Mouse (Mus musculus) liver, adult 2 months (tissue): ENCODE results near the gene Colgalt2. TPM values are rescaled to one million over a fixed set of nuclear protein-coding genes. Genes with fewer than 3 reads are reported as not detected.
A peak's percentile ranks its signal among the peaks of the same experiment; 100 is the strongest.
"Not testable (repeated sequence)": the region's sequence is repeated elsewhere in the genome, so short reads cannot be mapped to it uniquely, and the experiment has no call there.

Experiments used
- DNase-seq: peaks from one replicate; pipeline ENCODE4 v3.0.0-alpha.2; 2011; ENCODE audit warnings: low read depth, low spot score; ENCODE audit errors: extremely low read depth
- H3K27ac ChIP-seq: fragments of 200-500 bp; replicated peaks from 2 replicates; pipeline ENCODE4 v1.5.1; 2012; ENCODE audit warnings: low read depth, mild to moderate bottlenecking, control low read depth, inconsistent platforms, low read length; ENCODE audit not compliant: insufficient read depth
- H3K27me3 ChIP-seq: fragments of 200-500 bp; 2 replicates; pipeline ENCODE4 v1.6.1; 2012; ENCODE audit warnings: mild to moderate bottlenecking, moderate library complexity, low read length, inconsistent platforms; ENCODE audit not compliant: control insufficient read depth, insufficient read depth
- H3K36me3 ChIP-seq: fragments of 200-500 bp; 2 replicates; pipeline ENCODE4 v1.6.1; 2012; ENCODE audit warnings: low read length, inconsistent platforms; ENCODE audit not compliant: control insufficient read depth, insufficient read depth
- H3K4me1 ChIP-seq: fragments of 200-500 bp; 2 replicates; pipeline ENCODE4 v1.6.1; 2011; ENCODE audit warnings: low read length; ENCODE audit not compliant: control insufficient read depth, insufficient read depth
- H3K4me3 ChIP-seq: fragments of 200-500 bp; 2 replicates; pipeline ENCODE4 v1.5.1; 2011; ENCODE audit warnings: low read depth, mild to moderate bottlenecking, control low read depth, low read length, moderate library complexity; ENCODE audit not compliant: insufficient read depth
- H3K79me2 ChIP-seq: fragments of 200-500 bp; 2 replicates; pipeline ENCODE4 v1.6.1; 2012; ENCODE audit warnings: inconsistent platforms, mild to moderate bottlenecking, low read length, moderate library complexity; ENCODE audit not compliant: control insufficient read depth, insufficient read depth
- H3K9ac ChIP-seq: fragments of 200-500 bp; 2 replicates; pipeline ENCODE4 v1.6.1; 2012; ENCODE audit warnings: low read depth, mild to moderate bottlenecking, control low read depth, inconsistent platforms, low read length
- CTCF ChIP-seq: fragments of 200-500 bp; IDR thresholded peaks from 2 replicates; pipeline ENCODE4 v1.5.1; 2011; ENCODE audit warnings: low read depth, low read length, control low read depth
- POLR2A ChIP-seq: fragments of 200-500 bp; IDR thresholded peaks from 2 replicates; pipeline ENCODE4 v1.6.1; 2011; ENCODE audit warnings: low read length, control low read depth; ENCODE audit not compliant: insufficient read depth; ENCODE audit errors: extremely low read depth
- WGBS: fragments of 180-500 bp; shearing (Covaris S2); methylation state at CpG from one replicate; pipeline ENCODE4 v1.1.7; 2018; 5-methylcytosine and 5-hydroxymethylcytosine counted together
- polyA plus RNA-seq: library from polyadenylated mRNA; depleted of rRNA; stranded (reverse); fragments of >200 nt; gene quantifications from 2 replicates; pipeline ENCODE4 v1.2.3, GENCODE M21; 2012
- total RNA-seq: library from RNA; depleted of rRNA; stranded (reverse); fragments of >200 nt; gene quantifications from 2 replicates; pipeline ENCODE4 v1.2.3, GENCODE M21; 2014

Colgalt2 gene
- total and polyA plus RNA-seq, 2 experiments, result 0.35 to 1.6 TPM

GRCm38 (mm10) chr1:152423052-152423451 lies 23.4 kb downstream of the Colgalt2 start:
- Histone ChIP-seq H3K36me3 (no peaks in the 10 kb centered on the region), H3K9ac (no peak overlapping the region), H3K4me3 (no peak overlapping the region), H3K27me3 (no peaks in the 10 kb centered on the region), H3K4me1 (no peaks in the 10 kb centered on the region), H3K79me2 (no peaks in the 10 kb centered on the region), H3K27ac (no peak overlapping the region)
- 93% methylated on average over 3 of the region's 3 CpGs for WGBS
- no peak for DNase-seq
- TF ChIP-seq CTCF, result no peak
- no peak for TF ChIP-seq POLR2A

- H3K4me3 ChIP-seq, result no peak overlapping the region
- TF ChIP-seq CTCF (no peak), POLR2A (no peak)
- WGBS, result 77% methylated on average over 12 of the region's 12 CpGs
- no peaks in the 10 kb centered on the region for H3K79me2 ChIP-seq
- H3K27me3 ChIP-seq, result no peaks in the 10 kb centered on the region; the same call in 1 of the 2 replicates
- no peak overlapping the region for H3K27ac ChIP-seq
- H3K9ac ChIP-seq, result no peak overlapping the region
- no peaks in the 10 kb centered on the region for H3K36me3 ChIP-seq
- H3K4me1 ChIP-seq, result no peaks in the 10 kb centered on the region
- no peak for DNase-seq
These were observed 28.4 kb downstream of the Colgalt2 start for GRCm38 (mm10) chr1:152427912-152428581.

GRCm38 (mm10) chr1:152429805-152430204 lies 30.2 kb downstream of the Colgalt2 start:
- Histone ChIP-seq H3K27me3 (no peaks in the 10 kb centered on the region; the same call in 1 of the 2 replicates), H3K27ac (no peak overlapping the region), H3K4me1 (no peaks in the 10 kb centered on the region), H3K4me3 (no peak overlapping the region), H3K36me3 (no peaks in the 10 kb centered on the region), H3K79me2 (no peaks in the 10 kb centered on the region), H3K9ac (no peak overlapping the region)
- DNase-seq, result no peak
- TF ChIP-seq POLR2A (no peak), CTCF (no peak)
- WGBS, result 88% methylated on average over 7 of the region's 7 CpGs

- no peaks in the 10 kb centered on the region for H3K79me2 ChIP-seq
- H3K27ac ChIP-seq, result no peak overlapping the region
- H3K4me3 ChIP-seq, result no peak overlapping the region
- H3K36me3 ChIP-seq, result no peaks in the 10 kb centered on the region
- no peak overlapping the region for H3K9ac ChIP-seq
- H3K27me3 ChIP-seq, result no peaks in the 10 kb centered on the region; the same call in 1 of the 2 replicates
- DNase-seq, result peak; percentile 26
- no peaks in the 10 kb centered on the region for H3K4me1 ChIP-seq
- 29% methylated on average over 4 of the region's 4 CpGs for WGBS
- TF ChIP-seq POLR2A, result no peak
- TF ChIP-seq CTCF, result no peak
These were observed 34.5 kb downstream of the Colgalt2 start for GRCm38 (mm10) chr1:152434166-152434565.

GRCm38 (mm10) chr1:152437518-152437917 lies 37.9 kb downstream of the Colgalt2 start:
- H3K9ac ChIP-seq, H3K27me3 ChIP-seq, H3K4me1 ChIP-seq, H3K36me3 ChIP-seq, DNase-seq, H3K79me2 ChIP-seq: not testable (repeated sequence)
- Histone ChIP-seq H3K4me3 (peak overlapping the region; percentile 31; the same call in 1 of the 2 replicates), H3K27ac (peak overlapping the region; percentile 54)
- WGBS, result 71% methylated on average over 16 of the region's 17 CpGs

- WGBS, result 80% methylated on average over 4 of the region's 4 CpGs
- TF ChIP-seq CTCF, result no peak
- TF ChIP-seq POLR2A, result no peak
- Histone ChIP-seq H3K9ac (no peak overlapping the region), H3K79me2 (no peaks in the 10 kb centered on the region), H3K4me3 (no peak overlapping the region), H3K27me3 (no peaks in the 10 kb centered on the region), H3K4me1 (peaks cover under 1% of the 10 kb centered on the region; the same call in 1 of the 2 replicates), H3K36me3 (no peaks in the 10 kb centered on the region), H3K27ac (no peak overlapping the region)
- no peak for DNase-seq
These were observed 39.8 kb downstream of the Colgalt2 start for GRCm38 (mm10) chr1:152439408-152439807.
